Mouse (Mus musculus) stomach, postnatal 0 days (tissue): ENCODE results near the gene Nhsl1. TPM values are rescaled to one million over a fixed set of nuclear protein-coding genes. Genes with fewer than 3 reads are reported as not detected.
A peak's percentile ranks its signal among the peaks of the same experiment; 100 is the strongest.

Experiments used
- ATAC-seq: fragments of 200-750 bp; cut with Nextera tagmentation; 2 replicates; pipeline ENCODE4 v1.8.0; 2017; ENCODE audit not compliant: low FRiP score, low TSS enrichment
- DNase-seq: peaks from one replicate; pipeline ENCODE4 v3.0.0-alpha.2; 2016; ENCODE audit warnings: low spot score
- H3K27ac ChIP-seq: fragments of 300-500 bp; sonication (generic); replicated peaks from 2 replicates; pipeline ENCODE4 v1.5.1; 2014; ENCODE audit warnings: mild to moderate bottlenecking, control low read depth
- H3K27me3 ChIP-seq: fragments of 300-500 bp; sonication (generic); 2 replicates; pipeline ENCODE4 v1.6.1; 2014; ENCODE audit warnings: low read length; ENCODE audit not compliant: control insufficient read depth, insufficient read depth
- H3K36me3 ChIP-seq: fragments of 300-500 bp; sonication (generic); 2 replicates; pipeline ENCODE4 v1.6.1; 2014; ENCODE audit warnings: low read length, mixed read lengths; ENCODE audit not compliant: control insufficient read depth, insufficient read depth
- H3K4me1 ChIP-seq: fragments of 300-500 bp; sonication (generic); replicated peaks from 2 replicates; pipeline ENCODE4 v1.6.1; 2014; ENCODE audit warnings: antibody characterized with exemption; ENCODE audit not compliant: control insufficient read depth, insufficient read depth
- H3K4me2 ChIP-seq: fragments of 300-500 bp; sonication (generic); replicated peaks from 2 replicates; pipeline ENCODE4 v1.6.1; 2014; ENCODE audit warnings: low read depth, mild to moderate bottlenecking, control low read depth, moderate library complexity
- H3K4me3 ChIP-seq: fragments of 300-500 bp; sonication (generic); 2 replicates; pipeline ENCODE4 v1.5.1; 2014; ENCODE audit warnings: low read depth, low read length, control low read depth
- H3K9ac ChIP-seq: fragments of 300-500 bp; sonication (generic); 2 replicates; pipeline ENCODE4 v1.6.1; 2014; ENCODE audit warnings: mild to moderate bottlenecking, low read length, control low read depth, mixed read lengths
- H3K9me3 ChIP-seq: fragments of 300-500 bp; sonication (generic); 2 replicates; pipeline ENCODE4 v1.6.1; 2016; ENCODE audit warnings: low read length; ENCODE audit not compliant: control insufficient read depth
- CTCF ChIP-seq: IDR thresholded peaks from 2 replicates; pipeline ENCODE4 v1.5.1; 2016; ENCODE audit warnings: antibody characterized with exemption, low read depth, mild to moderate bottlenecking, moderate library complexity
- EP300 ChIP-seq: optimal IDR thresholded peaks from 2 replicates; pipeline ENCODE3; 2016; ENCODE audit warnings: antibody characterized with exemption
- WGBS: fragments of 180-500 bp; shearing (Covaris S2); extraction: QIAGEN DNeasy Blood & Tissue Kit; methylation state at CpG from one replicate; pipeline ENCODE4 v1.1.7; 2014; 5-methylcytosine and 5-hydroxymethylcytosine counted together
- polyA plus RNA-seq: library from polyadenylated mRNA; unstranded; fragments of >200 nt; fragmentation: Nextera tagmentation; extraction: Ambion mirVana; gene quantifications from 2 replicates; pipeline ENCODE4 v1.2.1, GENCODE M21; 2015

Nhsl1 gene
- polyA plus RNA-seq, 1 experiment from 2014 or later = 4.3 TPM

DNA sequence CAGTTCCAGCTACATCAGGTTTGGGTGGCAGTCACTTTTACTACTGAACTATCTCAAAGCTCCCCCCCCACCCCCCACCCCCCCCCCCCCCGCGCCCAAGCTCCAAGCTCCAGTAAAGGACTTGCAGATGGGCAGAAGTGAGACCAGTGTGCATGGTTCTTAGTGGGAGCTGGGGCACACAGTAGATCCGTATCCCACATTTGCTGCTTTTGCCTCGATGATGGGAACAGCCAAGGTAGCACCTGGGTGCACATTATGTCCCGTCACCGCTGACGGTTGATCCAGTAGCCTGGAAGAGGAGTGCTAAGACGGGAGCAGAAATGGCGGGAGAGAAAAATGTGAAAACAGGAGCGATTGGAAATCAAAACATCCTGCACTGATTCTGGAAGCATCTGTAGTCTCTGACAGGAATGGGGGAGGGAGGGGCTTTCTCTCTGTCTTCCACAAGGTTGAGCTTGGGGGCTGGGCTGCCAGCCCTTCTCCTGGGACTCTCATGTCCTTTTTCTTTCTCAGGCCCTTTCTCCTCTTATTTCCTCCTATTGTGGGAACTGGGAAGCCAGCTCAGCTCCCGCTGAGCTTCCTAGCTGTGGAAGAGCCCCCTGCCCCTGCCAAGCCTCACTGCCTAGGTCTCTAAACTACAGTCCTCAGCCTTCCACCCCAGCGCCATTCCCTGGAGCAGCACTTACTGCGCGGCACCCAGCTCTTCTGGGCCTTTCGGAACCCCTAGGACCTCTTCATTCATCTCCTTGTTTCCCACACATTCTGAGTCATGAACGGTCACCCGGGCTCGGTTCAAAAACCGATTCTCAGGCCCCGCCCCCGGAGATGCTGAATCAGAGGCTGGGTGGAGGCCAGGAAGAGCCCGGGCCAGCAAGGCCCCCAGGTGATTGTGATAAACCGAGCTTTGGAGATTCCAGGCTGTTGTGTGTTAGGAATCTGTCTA lies 10.6 kb downstream of the Nhsl1 start:
- DNase-seq = peak; percentile 82
- TF ChIP-seq CTCF (no peak), EP300 (no peak)
- no peaks in the 10 kb centered on the region for H3K27me3 ChIP-seq
- WGBS = 9% methylated on average over 22 of the region's 23 CpGs
- 0 out of 2 replicates have a peak overlapping the region, but pooled peaks have one; percentile 24 for H3K27ac ChIP-seq
- H3K36me3 ChIP-seq = no peaks in the 10 kb centered on the region
- H3K4me3 ChIP-seq = peak overlapping the region; percentile 29
- ATAC-seq = peak; percentile 69
- H3K4me2 ChIP-seq = peak overlapping the region; percentile 64
- no peaks in the 10 kb centered on the region for H3K9me3 ChIP-seq
- H3K4me1 ChIP-seq = peaks cover 5% of the 10 kb centered on the region; the same call in 1 of the 2 replicates
- H3K9ac ChIP-seq = peak overlapping the region; percentile 35; the same call in 1 of the 2 replicates

DNA sequence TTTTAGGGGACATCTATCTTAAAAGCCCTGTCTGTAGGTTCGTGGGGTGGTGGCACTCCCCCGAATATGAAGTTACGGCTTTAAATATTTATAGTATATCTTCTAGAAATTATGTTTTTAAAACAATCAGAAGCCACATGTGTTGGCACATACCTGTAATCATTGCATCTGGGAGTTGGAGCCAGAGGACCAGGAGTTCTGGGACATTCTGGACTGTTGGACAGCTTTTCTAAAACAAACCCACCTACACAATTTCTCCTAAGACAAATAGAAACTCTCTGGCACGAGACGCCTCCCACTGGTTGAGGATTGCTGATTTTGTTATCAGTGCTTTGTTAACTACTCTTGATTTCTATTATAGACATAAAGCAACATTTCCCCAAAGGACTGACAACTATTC lies 11.7 kb downstream of the Nhsl1 start:
- no peaks in the 10 kb centered on the region for H3K27me3 ChIP-seq
- no peak overlapping the region for H3K4me2 ChIP-seq
- H3K9ac ChIP-seq = no peak overlapping the region
- H3K4me3 ChIP-seq = no peak overlapping the region
- ATAC-seq (no peak), DNase-seq (no peak)
- H3K36me3 ChIP-seq = no peaks in the 10 kb centered on the region
- H3K27ac ChIP-seq = no peak overlapping the region
- no peaks in the 10 kb centered on the region for H3K9me3 ChIP-seq
- TF ChIP-seq EP300 (no peak), CTCF (no peak)
- WGBS = 72% methylated on average over 5 of the region's 5 CpGs
- peaks cover 5% of the 10 kb centered on the region; the same call in 1 of the 2 replicates for H3K4me1 ChIP-seq

DNA sequence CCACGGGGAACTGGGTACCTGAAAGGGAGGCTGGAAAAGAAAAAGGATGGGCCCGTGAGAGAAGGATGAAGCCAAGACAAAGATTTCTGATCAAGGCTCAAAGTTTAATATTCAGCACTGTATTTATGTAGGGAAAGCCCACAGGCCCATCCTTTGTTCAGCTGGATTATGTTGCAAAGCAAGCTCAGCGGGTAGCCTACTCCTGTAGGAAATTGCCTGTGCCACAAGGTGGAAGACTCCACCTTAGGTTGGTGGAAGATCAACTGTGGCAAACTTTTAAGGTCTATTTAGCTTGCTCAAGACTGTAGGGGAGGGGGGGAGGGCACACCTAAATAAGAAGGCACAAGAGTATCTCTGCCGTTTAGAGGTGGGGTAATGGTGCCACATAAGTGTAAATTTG lies 14.8 kb downstream of the Nhsl1 start:
- 51% methylated on average over 4 of the region's 4 CpGs for WGBS
- Histone ChIP-seq H3K36me3 (no peaks in the 10 kb centered on the region), H3K9ac (no peak overlapping the region), H3K4me3 (no peak overlapping the region), H3K27me3 (no peaks in the 10 kb centered on the region), H3K9me3 (no peaks in the 10 kb centered on the region), H3K27ac (no peak overlapping the region), H3K4me2 (no peak overlapping the region), H3K4me1 (peaks cover 5% of the 10 kb centered on the region; the same call in 1 of the 2 replicates)
- DNase-seq (peak; percentile 37), ATAC-seq (0 out of 2 replicates have a peak, but pooled peaks have one; percentile 48)
- TF ChIP-seq CTCF = peak; percentile 67
- no peak for TF ChIP-seq EP300

DNA sequence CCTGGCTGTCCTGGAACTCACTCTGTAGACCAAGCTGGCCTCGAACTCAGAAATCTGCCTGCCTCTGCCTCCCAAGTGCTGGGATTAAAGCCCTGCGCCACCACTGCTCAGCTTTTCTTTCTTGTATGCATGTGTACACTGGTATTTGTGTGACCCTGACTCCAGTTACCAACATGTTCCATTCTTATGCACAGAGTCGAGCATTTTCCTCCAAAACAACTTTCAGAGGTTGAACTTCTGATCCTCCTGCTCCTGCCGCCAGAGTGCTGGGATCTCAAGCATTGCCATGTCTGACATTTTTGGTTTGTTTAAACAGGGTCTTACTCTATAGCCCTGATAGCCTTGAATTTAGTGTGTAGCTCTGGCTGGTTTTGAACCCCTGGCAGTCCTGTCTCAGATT lies 15.4 kb downstream of the Nhsl1 start:
- H3K27ac ChIP-seq = no peak overlapping the region
- H3K27me3 ChIP-seq = no peaks in the 10 kb centered on the region
- DNase-seq (no peak), ATAC-seq (no peak)
- H3K9me3 ChIP-seq = no peaks in the 10 kb centered on the region
- TF ChIP-seq CTCF (no peak), EP300 (no peak)
- 81% methylated on average over 3 of the region's 4 CpGs for WGBS
- H3K4me2 ChIP-seq = no peak overlapping the region
- H3K4me1 ChIP-seq = peaks cover 3% of the 10 kb centered on the region; the same call in 1 of the 2 replicates
- H3K9ac ChIP-seq = no peak overlapping the region
- no peaks in the 10 kb centered on the region for H3K36me3 ChIP-seq
- no peak overlapping the region for H3K4me3 ChIP-seq

DNA sequence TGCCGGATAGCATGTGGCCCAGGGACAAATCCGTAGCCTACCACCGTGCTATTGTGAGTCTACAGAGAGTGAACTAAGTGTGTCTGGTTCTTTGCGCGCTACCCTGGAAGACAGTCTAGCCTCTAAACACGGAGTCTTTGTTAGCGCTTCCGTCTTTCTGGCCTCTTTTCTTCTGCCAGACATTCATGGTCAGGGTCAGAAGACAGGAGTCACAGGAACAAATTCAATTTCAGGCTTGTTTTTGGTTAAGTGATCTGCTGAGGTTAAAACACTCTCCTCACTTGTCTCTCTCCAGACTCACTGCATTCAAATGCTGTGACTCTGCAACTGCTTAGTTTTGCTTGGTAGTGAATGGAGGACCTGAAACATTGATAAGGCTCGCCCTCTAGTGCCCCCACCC lies 15.9 kb downstream of the Nhsl1 start:
- DNase-seq = no peak
- no peaks in the 10 kb centered on the region for H3K27me3 ChIP-seq
- H3K4me2 ChIP-seq = no peak overlapping the region
- H3K27ac ChIP-seq = no peak overlapping the region
- 82% methylated on average over 9 of the region's 9 CpGs for WGBS
- no peak for ATAC-seq
- H3K9ac ChIP-seq = no peak overlapping the region
- TF ChIP-seq EP300 (no peak), CTCF (no peak)
- no peaks in the 10 kb centered on the region for H3K36me3 ChIP-seq
- no peak overlapping the region for H3K4me3 ChIP-seq
- H3K4me1 ChIP-seq = no peaks in the 10 kb centered on the region; the same call in 1 of the 2 replicates
- no peaks in the 10 kb centered on the region for H3K9me3 ChIP-seq

DNA sequence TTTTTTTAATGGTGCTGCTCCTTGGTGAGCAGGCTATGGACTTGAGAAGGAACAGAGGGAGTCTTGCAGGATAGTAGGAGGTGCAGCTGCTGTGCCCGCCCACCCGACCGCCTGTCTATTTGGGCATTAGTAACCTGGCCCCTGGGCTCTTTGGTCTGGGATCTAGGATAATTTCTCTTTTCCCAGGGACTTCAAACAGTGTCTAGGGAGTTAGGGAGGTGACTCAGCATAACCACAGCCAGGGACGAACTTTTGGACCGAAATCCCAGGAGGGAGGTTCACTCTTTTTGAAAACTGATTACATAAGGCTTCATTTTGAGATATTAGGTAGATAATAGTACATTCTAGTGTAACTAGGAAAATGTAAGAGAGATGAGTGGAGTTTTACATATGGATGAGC lies 18.9 kb downstream of the Nhsl1 start:
- 63% methylated on average over 5 of the region's 5 CpGs for WGBS
- H3K4me1 ChIP-seq = no peaks in the 10 kb centered on the region
- no peaks in the 10 kb centered on the region for H3K9me3 ChIP-seq
- DNase-seq (no peak), ATAC-seq (no peak)
- no peak overlapping the region for H3K27ac ChIP-seq
- TF ChIP-seq CTCF = no peak
- TF ChIP-seq EP300 = no peak
- H3K9ac ChIP-seq = no peak overlapping the region
- no peak overlapping the region for H3K4me2 ChIP-seq
- H3K36me3 ChIP-seq = no peaks in the 10 kb centered on the region
- no peak overlapping the region for H3K4me3 ChIP-seq
- H3K27me3 ChIP-seq = no peaks in the 10 kb centered on the region
